Mouse (Mus musculus): ENCODE data around the gene Tcaim. TPM values are rescaled to one million over a fixed set of nuclear protein-coding genes. Genes with fewer than 3 reads are reported as not detected.
"Not testable (repeated sequence)": the region's sequence is repeated elsewhere in the genome, so short reads cannot be mapped to it uniquely, and the experiment has no call there.

Gene Tcaim
- total and polyA plus RNA-seq, 2 experiments from 2014 or later = 4.0 to 9.8 TPM

DNA sequence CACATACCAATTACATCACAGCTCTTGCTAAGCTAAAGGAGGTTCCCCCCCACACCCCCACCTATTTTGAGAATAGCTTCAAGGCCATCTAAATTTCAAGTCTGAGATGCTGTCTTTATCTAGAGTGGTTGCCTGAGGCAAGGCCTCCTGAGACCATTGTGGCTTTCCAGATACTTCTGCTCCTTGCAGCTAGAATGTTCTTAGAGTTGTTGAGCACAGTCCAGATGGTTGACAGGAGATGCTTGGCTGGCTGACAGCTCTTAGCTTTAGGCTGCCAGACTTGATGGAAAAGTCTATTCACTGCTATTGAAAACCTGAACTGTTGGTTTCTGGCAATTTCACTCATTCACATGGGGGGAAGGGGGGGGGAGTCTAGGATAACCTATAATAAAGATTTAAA is 40.8 kb downstream of the Tcaim start:
- DNase-seq (ENCODE audit: low spot score) (peak; percentile 14), ATAC-seq (ENCODE audit: insufficient read depth, low read depth) (peak; percentile 64; the same call in 1 of the 2 replicates)
- Histone ChIP-seq H3K4me1 (ENCODE audit: control insufficient read depth, insufficient read depth) (0 out of 2 replicates have a peak, but pooled peaks cover 9% of the 10 kb centered on the region), H3K9ac (replicated peaks; ENCODE audit: low read depth, low read length) (no peak overlapping the region), H3K4me3 (ENCODE audit: low read depth, low read length) (no peak overlapping the region), H3K9me3 (replicated peaks; ENCODE audit: control insufficient read depth, low read length) (peaks cover 7% of the 10 kb centered on the region; the same call in 1 of the 2 replicates), H3K36me3 (replicated peaks; ENCODE audit: control insufficient read depth, insufficient read depth, low read length) (peaks cover 22% of the 10 kb centered on the region), H3K27me3 (ENCODE audit: control insufficient read depth, insufficient read depth, low read length) (no peaks in the 10 kb centered on the region), H3K27ac (ENCODE audit: low read depth) (no peak overlapping the region), H3K4me2 (ENCODE audit: low read depth, low read length) (no peak overlapping the region)
- TF ChIP-seq CTCF (IDR thresholded peaks at IDR 0.05; ENCODE audit: low read depth) = no peak
- no peak for TF ChIP-seq EP300 (IDR thresholded peaks at IDR 0.05; ENCODE audit: low read depth)

DNA sequence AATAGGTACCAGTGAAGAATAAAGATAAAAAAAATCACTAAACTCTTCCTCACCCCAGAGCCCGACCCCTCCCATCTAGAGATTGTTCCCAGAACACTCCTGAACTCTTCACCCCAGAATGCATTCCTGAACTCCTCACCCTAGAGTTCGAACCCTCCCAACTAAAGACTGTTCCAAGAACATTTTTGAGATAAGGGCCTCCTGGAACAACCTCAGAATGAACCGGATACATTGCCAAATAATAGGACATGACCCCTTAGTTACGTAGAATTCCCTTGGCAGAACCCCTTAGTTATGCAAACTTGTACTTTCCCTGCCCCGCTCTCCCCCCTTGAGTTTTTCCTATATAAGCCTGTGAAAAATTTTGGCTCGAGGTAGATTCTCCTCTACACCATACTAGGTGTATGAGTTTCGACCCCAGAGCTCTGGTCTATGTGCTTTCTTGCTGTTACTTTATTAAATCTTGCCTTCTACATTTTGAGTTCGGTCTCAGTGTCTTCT is 42.5 kb downstream of the Tcaim start:
- not testable (repeated sequence) for H3K9ac ChIP-seq (replicated peaks; ENCODE audit: low read depth, low read length); H3K4me1 ChIP-seq (ENCODE audit: control insufficient read depth, insufficient read depth); H3K9me3 ChIP-seq (replicated peaks; ENCODE audit: control insufficient read depth, low read length); DNase-seq (ENCODE audit: low spot score); ATAC-seq (ENCODE audit: insufficient read depth, low read depth); H3K4me3 ChIP-seq (ENCODE audit: low read depth, low read length); H3K27ac ChIP-seq (ENCODE audit: low read depth); H3K4me2 ChIP-seq (ENCODE audit: low read depth, low read length); H3K27me3 ChIP-seq (ENCODE audit: control insufficient read depth, insufficient read depth, low read length)
- WGBS = 54% methylated on average over 7 of the region's 8 CpGs
- peaks cover 39% of the 10 kb centered on the region for H3K36me3 ChIP-seq (replicated peaks; ENCODE audit: control insufficient read depth, insufficient read depth, low read length)

DNA sequence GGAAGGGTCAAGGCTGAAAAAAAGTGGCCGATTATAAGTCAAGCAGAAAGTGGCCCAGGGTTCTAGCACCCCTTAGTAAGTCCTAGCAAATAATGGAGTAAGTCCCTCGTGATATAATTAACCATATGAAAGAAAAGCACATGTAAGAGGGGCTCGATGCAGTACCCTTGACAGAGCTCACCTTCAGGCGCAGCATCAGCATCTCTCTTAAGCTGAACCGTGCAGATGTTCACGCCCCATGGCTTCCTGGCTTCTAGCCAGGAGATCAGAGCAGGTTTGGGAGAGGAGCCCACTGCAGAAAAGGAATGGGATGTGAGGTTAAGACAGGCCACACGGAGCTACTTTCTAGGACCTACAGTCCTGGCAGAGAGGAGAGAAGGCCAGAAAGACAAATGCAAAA is 49.2 kb downstream of the Tcaim start:
- Histone ChIP-seq H3K4me2 (ENCODE audit: low read depth, low read length) (no peak overlapping the region), H3K4me3 (ENCODE audit: low read depth, low read length) (no peak overlapping the region), H3K27ac (ENCODE audit: low read depth) (peak overlapping the region; percentile 81), H3K36me3 (replicated peaks; ENCODE audit: control insufficient read depth, insufficient read depth, low read length) (peaks cover 94% of the 10 kb centered on the region), H3K4me1 (ENCODE audit: control insufficient read depth, insufficient read depth) (no peaks in the 10 kb centered on the region), H3K9ac (replicated peaks; ENCODE audit: low read depth, low read length) (no peak overlapping the region), H3K9me3 (replicated peaks; ENCODE audit: control insufficient read depth, low read length) (peaks cover 22% of the 10 kb centered on the region), H3K27me3 (ENCODE audit: control insufficient read depth, insufficient read depth, low read length) (no peaks in the 10 kb centered on the region)
- peak; percentile 30 for ATAC-seq (ENCODE audit: insufficient read depth, low read depth)
- 78% methylated on average over 7 of the region's 7 CpGs for WGBS
- DNase-seq (ENCODE audit: low spot score) = no peak
- TF ChIP-seq CTCF (IDR thresholded peaks at IDR 0.05; ENCODE audit: low read depth) (no peak), EP300 (IDR thresholded peaks at IDR 0.05; ENCODE audit: low read depth) (no peak)

DNA sequence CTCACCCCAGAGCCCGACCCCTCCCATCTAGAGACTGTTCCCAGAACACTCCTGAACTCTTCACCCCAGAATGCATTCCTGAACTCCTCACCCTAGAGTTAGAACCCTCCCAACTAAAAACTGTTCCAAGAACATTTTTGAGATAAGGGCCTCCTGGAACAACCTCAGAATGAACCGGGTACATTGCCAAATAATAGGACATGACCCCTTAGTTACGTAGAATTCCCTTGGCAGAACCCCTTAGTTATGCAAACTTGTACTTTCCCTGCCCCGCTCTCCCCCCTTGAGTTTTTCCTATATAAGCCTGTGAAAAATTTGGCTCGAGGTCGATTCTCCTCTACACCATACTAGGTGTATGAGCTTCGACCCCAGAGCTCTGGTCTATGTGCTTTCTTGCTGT is 49.8 kb downstream of the Tcaim start:
- peaks cover 94% of the 10 kb centered on the region for H3K36me3 ChIP-seq (replicated peaks; ENCODE audit: control insufficient read depth, insufficient read depth, low read length)
- H3K27me3 ChIP-seq (ENCODE audit: control insufficient read depth, insufficient read depth, low read length); H3K4me1 ChIP-seq (ENCODE audit: control insufficient read depth, insufficient read depth); H3K4me3 ChIP-seq (ENCODE audit: low read depth, low read length); H3K9ac ChIP-seq (replicated peaks; ENCODE audit: low read depth, low read length); DNase-seq (ENCODE audit: low spot score); H3K4me2 ChIP-seq (ENCODE audit: low read depth, low read length): not testable (repeated sequence)
- peak overlapping the region; percentile 67; the same call in 1 of the 2 replicates for H3K27ac ChIP-seq (ENCODE audit: low read depth)
- ATAC-seq (ENCODE audit: insufficient read depth, low read depth) = peak; percentile 33; the same call in 1 of the 2 replicates
- WGBS = 38% methylated on average over 2 of the region's 7 CpGs
- H3K9me3 ChIP-seq (replicated peaks; ENCODE audit: control insufficient read depth, low read length) = peaks cover 27% of the 10 kb centered on the region

DNA sequence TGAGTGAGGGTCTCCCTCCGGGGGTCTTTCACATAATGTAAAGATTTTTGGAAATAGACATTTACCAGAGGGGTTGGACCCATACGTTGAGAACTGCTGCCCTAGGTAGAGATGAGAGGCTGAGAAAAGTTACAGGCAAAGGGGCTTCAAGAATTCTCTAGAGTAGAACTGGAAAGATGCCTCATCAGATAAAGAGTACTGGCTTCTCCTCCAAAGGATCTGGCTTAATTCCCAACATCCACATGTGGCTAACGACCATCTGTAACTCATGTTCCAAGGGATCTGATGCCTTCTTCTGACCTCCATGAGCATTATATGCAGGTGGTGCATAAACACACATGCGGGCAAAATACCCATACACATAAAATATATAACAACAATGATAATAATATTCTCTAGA is 50.3 kb downstream of the Tcaim start:
- WGBS = 95% methylated on average over 4 of the region's 4 CpGs
- peaks cover 32% of the 10 kb centered on the region for H3K9me3 ChIP-seq (replicated peaks; ENCODE audit: control insufficient read depth, low read length)
- TF ChIP-seq EP300 (IDR thresholded peaks at IDR 0.05; ENCODE audit: low read depth) (no peak), CTCF (IDR thresholded peaks at IDR 0.05; ENCODE audit: low read depth) (no peak)
- no peak overlapping the region for H3K4me2 ChIP-seq (ENCODE audit: low read depth, low read length)
- ATAC-seq (ENCODE audit: insufficient read depth, low read depth) = no peak
- H3K27me3 ChIP-seq (ENCODE audit: control insufficient read depth, insufficient read depth, low read length) = no peaks in the 10 kb centered on the region
- H3K4me1 ChIP-seq (ENCODE audit: control insufficient read depth, insufficient read depth) = no peaks in the 10 kb centered on the region
- H3K4me3 ChIP-seq (ENCODE audit: low read depth, low read length) = no peak overlapping the region
- DNase-seq (ENCODE audit: low spot score) = no peak
- H3K27ac ChIP-seq (ENCODE audit: low read depth) = peak overlapping the region; percentile 67
- H3K9ac ChIP-seq (replicated peaks; ENCODE audit: low read depth, low read length) = no peak overlapping the region
- H3K36me3 ChIP-seq (replicated peaks; ENCODE audit: control insufficient read depth, insufficient read depth, low read length) = peaks cover 94% of the 10 kb centered on the region

DNA sequence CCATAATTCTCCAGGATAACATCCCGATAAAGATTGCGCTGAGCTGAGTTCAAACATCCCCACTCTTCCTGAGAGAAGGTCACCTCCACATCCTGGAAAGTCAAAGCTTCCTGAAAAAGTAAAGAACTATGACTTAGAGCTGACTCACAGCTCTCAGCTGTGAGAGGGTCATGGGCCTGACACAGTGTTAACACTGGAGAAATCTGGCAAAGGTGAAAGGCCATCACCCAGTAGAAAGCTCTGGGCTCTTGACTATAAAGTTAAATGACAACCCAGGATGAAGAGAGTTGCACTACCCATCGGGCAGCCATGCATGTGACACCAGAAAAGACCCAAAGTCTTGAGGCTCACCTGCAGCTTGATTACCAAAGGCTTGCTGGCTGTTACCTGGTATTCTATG is 51.4 kb downstream of the Tcaim start:
- TF ChIP-seq CTCF (IDR thresholded peaks at IDR 0.05; ENCODE audit: low read depth) = no peak
- no peak for TF ChIP-seq EP300 (IDR thresholded peaks at IDR 0.05; ENCODE audit: low read depth)
- Histone ChIP-seq H3K9ac (replicated peaks; ENCODE audit: low read depth, low read length) (no peak overlapping the region), H3K4me3 (ENCODE audit: low read depth, low read length) (no peak overlapping the region), H3K36me3 (replicated peaks; ENCODE audit: control insufficient read depth, insufficient read depth, low read length) (peaks cover 95% of the 10 kb centered on the region), H3K27ac (ENCODE audit: low read depth) (no peak overlapping the region), H3K4me2 (ENCODE audit: low read depth, low read length) (no peak overlapping the region), H3K27me3 (ENCODE audit: control insufficient read depth, insufficient read depth, low read length) (no peaks in the 10 kb centered on the region), H3K4me1 (ENCODE audit: control insufficient read depth, insufficient read depth) (no peaks in the 10 kb centered on the region), H3K9me3 (replicated peaks; ENCODE audit: control insufficient read depth, low read length) (peaks cover 43% of the 10 kb centered on the region)
- 98% methylated on average over 3 of the region's 3 CpGs for WGBS
- ATAC-seq (ENCODE audit: insufficient read depth, low read depth) = no peak
- no peak for DNase-seq (ENCODE audit: low spot score)

Measured in heart, postnatal 0 days (tissue).